ENCODE assay signal across 10 mouse cellular contexts in the genomic region with DNA sequence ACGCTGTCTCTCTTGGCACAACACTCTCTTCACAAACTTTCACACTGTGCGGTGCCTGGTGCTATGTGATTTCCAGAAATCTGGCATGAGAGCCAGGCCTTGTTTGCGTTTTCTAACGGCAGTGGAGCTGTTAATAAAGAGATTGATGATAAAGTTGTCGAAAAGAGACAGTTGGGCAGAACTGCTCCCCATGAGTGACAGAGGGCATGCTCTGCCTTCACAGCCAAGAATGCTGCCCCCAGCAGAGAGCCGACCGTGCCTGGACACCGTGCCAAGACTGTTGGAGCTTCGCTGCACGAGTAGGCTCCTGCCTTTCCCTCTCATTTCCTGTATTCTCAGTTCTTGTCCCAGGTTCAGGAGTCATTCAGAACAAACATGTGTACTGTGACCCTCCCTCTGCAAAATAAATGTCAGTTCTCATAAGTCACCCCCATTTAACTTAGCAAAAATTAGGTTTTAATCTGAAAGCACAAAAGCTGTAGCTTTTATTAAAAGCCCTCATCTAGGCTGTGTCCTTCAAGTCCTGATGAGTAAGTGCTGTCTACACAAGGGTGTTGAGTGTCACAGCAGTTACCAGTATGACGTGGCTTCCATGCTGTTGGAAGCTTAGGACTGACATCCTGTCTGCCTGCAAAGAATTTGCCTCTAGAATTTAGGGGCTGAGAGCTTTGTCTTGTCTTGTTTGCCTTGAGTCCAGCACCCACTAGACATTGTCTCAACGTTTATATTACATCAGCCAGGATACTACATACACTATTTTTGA. TPM values are rescaled to one million over a fixed set of nuclear protein-coding genes. Genes with fewer than 3 reads are reported as not detected.
DNase-seq lines count a peak whose midpoint lies in the region; ATAC-seq and TF ChIP-seq lines count a peak whose summit lies in the region.
"Had no signal": no experiment of that assay in that cellular context is flagged by ENCODE, and none has a peak within 500 bp of the region (broad histone marks: within the 10 kb centered on the region; RNA-seq: fewer than 3 reads in every experiment).

No protein-coding gene starts in this region.

- H3K4me1 ChIP-seq in forebrain, postnatal 0 days (ENCODE audit: insufficient read depth) = no peaks in the 10 kb centered on the region; the same call in 1 of the 2 replicates
- H3K4me1 ChIP-seq in thymus, adult 2 months (replicated peaks; ENCODE audit: control insufficient read depth, insufficient read depth, low read length) = no peaks in the 10 kb centered on the region
- H3K4me1 ChIP-seq: lung, embryonic 15.5 days had no signal

- peak; percentile 41 for DNase-seq in gastrocnemius, postnatal 14 days
- DNase-seq in gastrocnemius, postnatal 4 days (ENCODE audit: low spot score in 2 of 2) = no peak
- DNase-seq in 3T3-L1 (ENCODE audit: low read depth, low spot score) = peak; percentile 42
- peak; percentile 53 for DNase-seq in cerebellum, adult 11-12 months
- DNase-seq in forebrain, postnatal 0 days = no peak
- no peak for DNase-seq in thymus, adult 2 months
- no peak for DNase-seq in embryo, embryonic 10.5 days (ENCODE audit: low spot score)
- no peak for DNase-seq in thymus, adult 18-20 months

- intact Hi-C loops in gastrocnemius, postnatal 14 days (cut with DNase I; ENCODE audit: low total_unique reads) = no loop called here

- H3K27me3 ChIP-seq in forebrain, postnatal 0 days (ENCODE audit: insufficient read depth, low read length) = no peaks in the 10 kb centered on the region
- no peaks in the 10 kb centered on the region for H3K27me3 ChIP-seq in thymus, adult 2 months (ENCODE audit: control insufficient read depth, insufficient read depth, low read length)
- H3K27me3 ChIP-seq: lung, embryonic 15.5 days had no signal

- no peak overlapping the region for H3K9ac ChIP-seq in forebrain, postnatal 0 days
- H3K9ac ChIP-seq: lung, embryonic 15.5 days had no signal

- peaks cover 1% of the 10 kb centered on the region; the same call in 1 of the 2 replicates for H3K36me3 ChIP-seq in forebrain, postnatal 0 days (ENCODE audit: insufficient read depth)
- H3K36me3 ChIP-seq in thymus, adult 2 months (ENCODE audit: control insufficient read depth, insufficient read depth, low read length) = peaks cover 14% of the 10 kb centered on the region; the same call in 1 of the 2 replicates

- no peak overlapping the region for H3K27ac ChIP-seq in forebrain, postnatal 0 days (ENCODE audit: low read depth, low read length)
- H3K27ac ChIP-seq in thymus, adult 2 months (ENCODE audit: control insufficient read depth, insufficient read depth, low read length) = no peak overlapping the region
- H3K27ac ChIP-seq: embryonic facial prominence, embryonic 10.5 days; lung, embryonic 15.5 days had no signal

- TF ChIP-seq POLR2A in thymus, adult 2 months (IDR thresholded peaks at IDR 0.05; ENCODE audit: control insufficient read depth, extremely low read depth, insufficient read depth, low read length, poor library complexity) = no peak

- no peak for TF ChIP-seq CTCF in forebrain, postnatal 0 days (IDR thresholded peaks at IDR 0.05; ENCODE audit: low read depth)
- no peak for TF ChIP-seq CTCF in thymus, adult 2 months (IDR thresholded peaks at IDR 0.05; ENCODE audit: borderline replicate concordance, control insufficient read depth, extremely low read depth, insufficient read depth, low read length, poor library complexity)

- WGBS in forebrain, postnatal 0 days = 35% methylated on average over 12 of the region's 12 CpGs
- WGBS in thymus, adult 2 months = 91% methylated on average over 12 of the region's 12 CpGs

- H3K4me3 ChIP-seq in forebrain, postnatal 0 days (ENCODE audit: low read depth, low read length) = no peak overlapping the region
- no peak overlapping the region for H3K4me3 ChIP-seq in thymus, adult 2 months (ENCODE audit: control insufficient read depth, insufficient read depth, low read length)
- H3K4me3 ChIP-seq: embryonic facial prominence, embryonic 10.5 days; lung, embryonic 15.5 days had no signal

- ATAC-seq in forebrain, postnatal 0 days = peak; percentile 27; the same call in 1 of the 2 replicates

- no peaks in the 10 kb centered on the region for H3K9me3 ChIP-seq in forebrain, postnatal 0 days (ENCODE audit: low read length)
- H3K9me3 ChIP-seq: embryonic facial prominence, embryonic 10.5 days; lung, embryonic 15.5 days had no signal

- no peak overlapping the region for H3K4me2 ChIP-seq in forebrain, postnatal 0 days (ENCODE audit: low read depth)
- H3K4me2 ChIP-seq: lung, embryonic 15.5 days had no signal

RNA-seq across cellular contexts. Expression of gene Papola, which starts 58.9 kb away (rescaled TPM):
- 10 to 100 TPM; 64.5 to 70.9 TPM for total RNA-seq in gastrocnemius, postnatal 14 days (2021)
- 100 to 1,000 TPM; 135 to 137 TPM for total RNA-seq in gastrocnemius, postnatal 4 days (2021)
- 96.8 and 110 TPM in 2 replicates for total RNA-seq in forebrain, postnatal 0 days (2014; rRNA removed)
- 117 and 131 TPM in 2 replicates for polyA plus RNA-seq in forebrain, postnatal 0 days (2015; fragmentation: Nextera tagmentation; extraction: Ambion mirVana)
- polyA plus RNA-seq in thymus, adult 2 months (2012; rRNA removed) = 91.1 and 114 TPM in 2 replicates

Comparison
In these comparisons a context has a peak if more than half of its experiments do, and no peak if none do; other contexts are left out.
1. DNase-seq: peak in gastrocnemius, postnatal 14 days (single experiment), 3T3-L1 (single experiment) and cerebellum, adult 11-12 months (single experiment); none in gastrocnemius, postnatal 4 days (0 of 2), forebrain, postnatal 0 days (single experiment), thymus, adult 2 months (single experiment), embryo, embryonic 10.5 days (single experiment) and thymus, adult 18-20 months (0 of 2).